Mouse (Mus musculus) lung, adult 2 months (tissue): ENCODE measurements around the gene Strip1.

ENCODE experiments used
- CTCF ChIP-seq: fragments of 200-500 bp; IDR thresholded peaks from 2 replicates; pipeline ENCODE4 v1.5.1; 2011; ENCODE audit warnings: mild to moderate bottlenecking, low read length, control low read depth; ENCODE audit not compliant: insufficient read depth
- POLR2A ChIP-seq: fragments of 200-500 bp; IDR thresholded peaks from 2 replicates; pipeline ENCODE4 v1.6.1; 2011; ENCODE audit warnings: low read depth, mild to moderate bottlenecking, control low read depth, low read length, borderline replicate concordance; ENCODE audit errors: extremely low read depth

DNA sequence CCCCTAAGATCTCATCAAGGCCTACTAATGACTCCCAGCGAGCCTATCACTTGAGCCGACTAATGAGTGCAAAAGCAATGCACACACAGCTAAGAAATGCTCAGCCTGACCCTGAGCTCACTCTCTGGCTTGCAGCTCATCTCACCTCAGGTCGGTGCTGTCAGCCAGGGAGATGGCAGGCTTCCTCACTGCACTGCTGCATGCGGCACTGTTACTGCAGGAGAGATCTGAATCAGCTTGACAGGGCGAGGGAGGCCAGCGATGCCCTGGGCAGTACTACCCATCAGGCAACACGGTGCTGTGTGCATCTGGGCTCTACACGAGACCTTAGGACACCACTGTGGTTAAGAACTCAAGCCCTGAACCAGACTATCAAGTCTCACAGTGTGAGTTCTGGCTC, 6.0 kb downstream of the Strip1 start:
- TF ChIP-seq CTCF = no peak
- TF ChIP-seq POLR2A = no peak
